Mouse (Mus musculus) cerebellum, postnatal 36 days (tissue): ENCODE measurements around the gene Prss58.

Experiments used
- DNase-seq, 2 experiments: peaks; one replicate each; pipeline ENCODE4 v3.0.0; 2021 to 2022; ENCODE audit warnings: mixed read lengths in 2 of 2

The Prss58 gene

GRCm38 (mm10) chr6:40900287-40900686 is at the start of gene Prss58:
Prss58 (minus strand) TSS chr6:40900387.
- no peak for DNase-seq

- DNase-seq, result no peak
Observed at GRCm38 (mm10) chr6:40940457-40940856, 40.3 kb upstream of the Prss58 start, which contains the start of gene 1700074P13Rik. 1700074P13Rik (minus strand) TSS chr6:40940557.

- DNase-seq, result no peak
Observed at GRCm38 (mm10) chr6:40919954-40920353, 19.8 kb upstream of the Prss58 start.

GRCm38 (mm10) chr6:40894716-40895115 is 5.5 kb downstream of the Prss58 start:
- no peak for DNase-seq

GRCm38 (mm10) chr6:40893577-40893976 is 6.6 kb downstream of the Prss58 start:
- no peak for DNase-seq

- no peak for DNase-seq
Observed at GRCm38 (mm10) chr6:40891754-40892153, 8.4 kb downstream of the Prss58 start.

- no peak for DNase-seq
Observed at GRCm38 (mm10) chr6:40890973-40891372, 9.2 kb downstream of the Prss58 start.

- no peak for DNase-seq
Observed at GRCm38 (mm10) chr6:40887394-40887793, 12.8 kb downstream of the Prss58 start, which contains the start of gene Moxd2. Moxd2 (minus strand) TSS chr6:40887494.

- no peak for DNase-seq
Observed at GRCm38 (mm10) chr6:40845283-40845682, 54.9 kb downstream of the Prss58 start.
